Mouse (Mus musculus) c-Kit-positive CD71-negative TER-119-negative erythroid progenitor cells, embryonic 14.5 days (primary cell): ENCODE measurements around the gene Fam171a2.
A peak's percentile ranks its signal among the peaks of the same experiment; 100 is the strongest.
"Not testable (repeated sequence)": the region's sequence is repeated elsewhere in the genome, so short reads cannot be mapped to it uniquely, and the experiment has no call there.

Experiments used
- DNase-seq: peaks from one replicate; pipeline ENCODE4 v3.0.0-alpha.2; 2013; ENCODE audit warnings: low read depth

Fam171a2 gene

DNA sequence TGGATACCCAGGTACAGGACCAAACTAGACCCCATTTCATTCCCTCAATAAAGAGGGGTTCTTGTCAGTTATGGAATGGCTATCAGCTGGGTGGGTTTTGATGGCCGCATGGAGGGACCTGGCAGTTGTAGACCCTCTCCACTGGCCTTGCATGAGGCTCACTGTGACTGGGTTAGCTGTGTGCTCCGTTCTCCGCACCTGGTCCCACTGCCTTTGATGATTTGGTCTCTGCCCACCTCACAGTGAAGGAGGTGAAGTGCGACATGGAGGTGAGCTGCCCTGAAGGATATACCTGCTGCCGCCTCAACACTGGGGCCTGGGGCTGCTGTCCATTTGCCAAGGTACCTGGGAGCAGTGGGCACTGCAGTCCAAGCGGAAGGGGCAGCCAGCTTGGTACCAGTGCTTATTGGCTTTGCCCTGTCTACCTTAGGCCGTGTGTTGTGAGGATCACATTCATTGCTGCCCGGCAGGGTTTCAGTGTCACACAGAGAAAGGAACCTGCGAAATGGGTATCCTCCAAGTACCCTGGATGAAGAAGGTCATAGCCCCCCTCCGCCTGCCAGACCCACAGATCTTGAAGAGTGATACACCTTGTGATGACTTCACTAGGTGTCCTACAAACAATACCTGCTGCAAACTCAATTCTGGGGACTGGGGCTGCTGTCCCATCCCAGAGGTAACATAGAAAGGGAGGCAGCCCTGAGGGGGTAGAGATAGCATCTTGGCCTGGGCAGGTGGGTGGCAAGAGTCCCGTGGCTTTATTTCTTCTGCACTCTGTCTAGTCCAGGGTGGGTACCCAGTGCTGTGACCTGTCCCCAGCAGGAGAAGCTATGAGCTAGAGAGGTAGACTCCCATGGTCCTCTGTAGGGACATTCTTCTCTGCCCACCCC lies 12.4 kb downstream of the Fam171a2 start:
- no peak for DNase-seq

DNA sequence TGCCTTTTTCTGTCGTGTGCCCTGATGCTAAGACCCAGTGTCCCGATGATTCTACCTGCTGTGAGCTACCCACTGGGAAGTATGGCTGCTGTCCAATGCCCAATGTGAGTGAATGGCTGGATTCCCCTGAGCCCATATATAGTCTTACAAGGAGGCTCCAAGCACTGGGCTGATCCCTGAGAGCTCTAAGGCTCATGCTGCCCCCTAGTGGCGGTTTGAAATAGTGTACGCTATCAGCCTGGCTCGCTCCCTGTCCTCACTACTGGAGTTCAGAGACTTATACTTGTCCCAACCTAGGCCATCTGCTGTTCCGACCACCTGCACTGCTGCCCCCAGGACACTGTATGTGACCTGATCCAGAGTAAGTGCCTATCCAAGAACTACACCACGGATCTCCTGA lies 13.1 kb downstream of the Fam171a2 start:
- DNase-seq = peak; percentile 89

DNA sequence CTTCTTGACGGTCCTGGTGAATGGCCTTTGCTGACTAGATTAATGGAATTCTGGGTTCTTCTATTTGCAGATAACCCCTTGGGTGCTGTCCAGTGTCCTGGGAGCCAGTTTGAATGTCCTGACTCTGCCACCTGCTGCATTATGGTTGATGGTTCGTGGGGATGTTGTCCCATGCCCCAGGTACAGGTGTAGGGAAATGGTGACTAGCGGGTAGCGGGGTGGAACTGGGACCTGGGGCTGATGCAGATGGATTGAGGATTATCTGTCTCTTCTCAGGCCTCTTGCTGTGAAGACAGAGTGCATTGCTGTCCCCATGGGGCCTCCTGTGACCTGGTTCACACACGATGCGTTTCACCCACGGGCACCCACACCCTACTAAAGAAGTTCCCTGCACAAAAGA lies 13.6 kb downstream of the Fam171a2 start:
- no peak for DNase-seq

DNA sequence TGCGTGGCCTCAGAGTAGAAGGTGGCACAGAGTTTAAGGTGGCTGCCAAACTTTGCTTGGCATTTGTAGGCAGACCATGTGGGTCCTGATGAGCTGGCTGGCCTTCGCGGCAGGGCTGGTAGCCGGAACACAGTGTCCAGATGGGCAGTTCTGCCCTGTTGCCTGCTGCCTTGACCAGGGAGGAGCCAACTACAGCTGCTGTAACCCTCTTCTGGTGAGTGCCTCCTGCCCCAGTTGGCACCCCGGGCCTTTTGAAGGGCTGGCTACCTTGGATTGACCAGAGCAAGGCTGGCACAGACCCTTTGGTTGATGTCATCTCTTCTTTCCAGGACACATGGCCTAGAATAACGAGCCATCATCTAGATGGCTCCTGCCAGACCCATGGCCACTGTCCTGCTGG lies 14.6 kb downstream of the Fam171a2 start:
- no peak for DNase-seq

DNA sequence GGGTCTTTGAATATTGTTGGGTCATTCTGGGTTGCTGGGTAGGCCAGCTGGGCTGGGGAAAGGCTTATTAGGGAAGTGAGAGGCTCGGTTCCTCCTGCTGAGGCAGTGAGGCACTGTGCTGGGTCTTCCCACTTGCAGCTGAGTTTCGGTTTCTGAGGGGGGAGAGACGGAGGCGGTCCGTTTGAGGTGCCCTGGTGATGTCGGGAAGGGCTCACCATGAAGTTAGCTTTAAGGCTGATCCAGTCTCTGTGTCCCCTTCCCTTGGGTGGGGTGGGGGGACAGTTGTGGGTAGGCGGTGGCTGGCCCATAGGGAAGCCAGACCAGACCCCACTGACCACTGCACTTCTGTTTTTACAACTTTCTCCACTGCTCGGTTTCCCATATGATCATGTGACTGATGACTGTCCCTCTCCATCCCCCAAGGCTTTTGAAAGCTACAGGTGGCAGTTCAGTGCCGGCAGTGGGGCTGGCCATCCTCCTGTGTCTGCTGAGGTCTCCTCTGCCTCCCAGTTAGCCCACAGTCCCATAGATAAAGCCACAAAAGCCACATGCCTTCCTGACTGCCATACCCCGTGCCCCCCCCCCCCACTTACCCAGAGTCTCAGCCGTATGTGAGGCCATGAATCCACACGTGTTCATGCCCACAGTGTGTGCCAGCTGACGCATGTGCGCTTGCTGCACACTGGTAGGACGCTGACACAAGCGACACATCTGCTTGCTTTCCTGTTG lies 15.2 kb downstream of the Fam171a2 start:
- DNase-seq = no peak

DNA sequence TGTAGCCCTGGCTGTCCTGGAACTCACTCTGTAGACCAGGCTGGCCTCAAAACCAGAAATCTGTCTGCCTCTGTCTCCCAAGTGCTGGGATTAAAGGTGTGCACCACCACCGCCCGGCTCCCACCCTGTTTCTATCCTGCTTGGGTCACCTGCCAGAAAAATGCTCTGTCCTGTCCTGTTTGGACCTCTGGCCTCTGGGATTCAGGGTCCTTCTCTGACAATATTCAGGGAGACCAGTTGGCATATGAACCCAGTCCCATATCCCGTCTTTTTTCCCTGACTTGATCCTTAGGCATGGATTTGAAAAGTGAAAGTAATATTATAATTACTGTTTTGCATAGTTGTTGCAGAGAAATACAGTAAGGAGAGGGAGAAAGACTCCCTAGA lies 15.8 kb downstream of the Fam171a2 start:
- no peak for DNase-seq

DNA sequence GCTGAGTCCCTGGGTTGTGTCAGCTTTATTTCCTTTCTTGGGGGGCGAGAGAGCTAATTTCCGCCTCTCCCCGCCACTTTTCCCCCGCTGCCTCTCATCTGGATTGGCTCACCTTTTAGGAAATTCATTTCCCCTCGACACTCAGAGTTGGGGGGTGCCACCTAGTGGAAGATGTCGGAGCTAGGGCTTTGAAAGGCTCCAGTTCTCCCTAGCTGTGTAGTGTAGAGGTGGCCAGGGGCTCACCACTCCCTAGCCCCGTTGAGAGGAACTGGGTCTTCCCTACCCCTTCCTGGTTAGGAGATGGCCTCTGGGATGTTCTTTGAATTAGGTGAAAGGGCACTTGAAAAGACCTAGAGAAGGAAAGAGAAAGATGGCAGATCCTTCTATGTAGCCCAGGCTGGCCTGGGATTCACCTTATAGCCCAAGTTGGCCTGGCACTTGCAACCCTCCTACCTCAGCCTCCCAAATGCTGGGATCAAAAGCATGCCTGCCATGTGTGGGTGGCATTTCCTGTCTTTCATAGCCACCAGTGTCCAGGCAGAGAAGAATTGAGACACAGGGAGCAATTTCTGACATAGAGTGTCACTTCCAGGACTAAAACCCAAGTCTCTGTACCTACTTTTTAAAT lies 16.4 kb downstream of the Fam171a2 start:
- DNase-seq = peak; percentile 83

DNA sequence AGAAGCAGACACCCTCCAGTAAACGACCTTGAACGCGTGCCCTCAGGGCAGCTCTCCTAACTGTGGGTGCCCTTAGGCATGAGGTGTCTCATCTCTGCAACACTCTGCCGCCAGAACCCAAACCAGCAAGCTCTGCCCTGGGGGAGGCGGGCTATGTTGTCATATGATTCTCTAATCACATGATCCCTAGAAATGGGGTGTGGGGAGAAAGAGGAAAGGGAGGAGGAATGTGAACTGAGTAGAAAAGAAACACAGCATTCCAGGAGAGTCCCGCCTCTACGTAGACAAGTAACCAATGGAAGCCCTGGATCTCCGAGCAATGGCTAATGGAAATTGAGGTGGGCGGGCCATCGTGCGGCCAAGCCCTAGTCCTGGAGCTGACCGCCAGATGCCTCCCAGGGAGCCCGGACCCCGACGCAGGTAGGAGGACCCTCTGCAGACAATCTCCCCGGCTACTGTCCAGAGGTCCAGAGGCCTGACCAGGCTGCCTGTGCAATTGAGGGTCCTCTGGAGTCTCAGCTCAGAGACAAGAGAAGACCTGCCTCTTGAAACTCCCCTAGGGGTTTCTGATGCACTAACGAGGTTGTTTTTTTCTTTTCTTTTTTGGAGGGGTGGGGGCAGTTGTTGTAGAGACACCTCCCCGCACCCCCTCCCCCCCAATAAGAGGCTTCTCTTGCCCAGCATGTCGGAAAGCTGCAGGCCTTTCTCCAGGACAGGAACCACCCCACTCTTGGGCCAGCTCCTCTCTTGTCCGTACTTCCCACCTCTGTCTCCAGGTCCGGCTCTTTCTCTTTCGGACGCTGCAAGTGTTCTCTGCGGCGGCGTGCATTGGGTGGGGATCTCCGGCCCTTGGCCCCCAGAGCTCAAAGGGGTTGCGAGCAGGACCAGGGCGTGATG lies 17.1 kb downstream of the Fam171a2 start, which contains the start of gene Grn:
Grn (plus strand) TSS at position 195 of the 897 bp plus-strand sequence.
- DNase-seq = peak; percentile 64

DNA sequence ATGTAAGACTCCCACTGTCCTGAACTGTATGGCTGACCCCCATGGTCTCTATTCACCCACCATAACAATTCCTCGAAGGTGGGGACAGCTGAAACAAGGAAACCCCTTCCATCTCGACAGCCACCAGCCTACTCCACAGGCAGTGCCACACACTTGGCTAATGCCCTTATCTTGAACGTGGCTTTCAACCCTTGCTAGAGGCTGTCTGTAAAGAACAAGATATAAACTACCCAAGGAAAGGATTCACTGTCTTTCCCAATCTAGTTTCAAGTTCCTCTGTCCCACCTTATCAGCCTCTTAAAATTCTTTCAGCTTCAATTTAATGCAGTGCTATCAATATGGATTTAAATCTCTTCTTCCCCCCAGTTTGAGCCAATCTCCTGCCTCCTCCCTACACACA lies 17.9 kb downstream of the Fam171a2 start:
- DNase-seq = no peak

DNA sequence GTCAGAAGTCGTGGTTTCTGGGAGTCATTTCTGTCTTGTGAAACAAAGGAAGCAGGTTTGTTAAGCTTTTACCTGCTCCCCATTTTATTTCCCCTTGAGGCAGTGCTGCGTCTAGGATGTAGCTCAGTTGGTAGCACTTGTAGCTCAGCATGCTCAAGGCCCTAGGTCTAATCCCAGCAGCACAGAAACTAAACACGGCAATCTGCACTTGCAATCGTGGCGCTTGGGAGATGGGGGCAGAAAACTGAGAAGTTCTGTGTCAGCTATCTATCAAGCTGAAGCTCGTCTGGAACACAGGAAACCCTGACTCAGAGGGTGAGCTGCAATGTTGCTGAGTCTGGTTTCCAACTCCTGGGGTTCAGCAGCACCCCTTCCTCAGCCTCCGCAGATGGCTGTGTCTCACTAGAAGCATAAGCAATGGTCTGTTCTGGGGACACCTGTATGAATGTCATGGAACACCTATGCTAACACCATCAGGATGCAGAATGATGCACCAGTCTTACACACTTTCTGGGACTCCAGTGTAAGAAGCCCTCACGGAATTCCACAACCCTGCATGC lies 18.4 kb downstream of the Fam171a2 start:
- DNase-seq = no peak

DNA sequence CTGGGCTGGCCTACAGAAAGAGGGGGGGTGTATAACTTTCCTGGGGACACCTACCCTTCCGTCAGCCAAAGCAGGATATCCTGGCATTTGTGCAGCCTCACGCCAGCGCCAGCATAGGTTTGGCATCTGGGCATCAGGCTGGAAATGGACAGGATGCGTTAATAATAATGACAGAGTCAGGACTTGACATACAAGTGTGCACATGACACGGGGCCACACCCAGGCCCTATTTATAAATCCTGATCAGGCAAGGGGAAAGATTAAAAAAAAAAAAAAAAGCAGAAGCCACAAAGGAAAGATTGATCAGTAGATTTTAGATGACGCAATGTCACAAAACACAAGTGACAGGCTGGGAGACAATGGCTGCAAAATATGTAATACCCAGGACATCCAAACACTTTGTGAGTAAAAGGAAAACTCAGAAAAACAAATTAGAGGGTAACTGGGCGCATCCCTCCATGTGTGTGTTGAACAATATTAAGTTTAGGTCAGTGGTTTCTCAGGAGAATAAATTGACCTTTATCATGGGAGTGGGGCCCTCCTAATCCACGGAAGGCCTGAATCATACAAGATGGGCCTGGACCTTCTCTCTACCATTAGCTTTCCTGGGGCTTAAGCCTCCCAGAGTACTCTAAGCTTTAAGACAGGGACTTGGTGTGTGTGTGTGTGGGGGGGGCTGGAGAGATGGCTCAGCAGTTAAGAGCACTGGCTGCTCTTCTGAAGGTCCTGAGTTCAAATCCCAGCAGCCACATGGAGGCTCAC lies 21.7 kb downstream of the Fam171a2 start:
- no peak for DNase-seq

DNA sequence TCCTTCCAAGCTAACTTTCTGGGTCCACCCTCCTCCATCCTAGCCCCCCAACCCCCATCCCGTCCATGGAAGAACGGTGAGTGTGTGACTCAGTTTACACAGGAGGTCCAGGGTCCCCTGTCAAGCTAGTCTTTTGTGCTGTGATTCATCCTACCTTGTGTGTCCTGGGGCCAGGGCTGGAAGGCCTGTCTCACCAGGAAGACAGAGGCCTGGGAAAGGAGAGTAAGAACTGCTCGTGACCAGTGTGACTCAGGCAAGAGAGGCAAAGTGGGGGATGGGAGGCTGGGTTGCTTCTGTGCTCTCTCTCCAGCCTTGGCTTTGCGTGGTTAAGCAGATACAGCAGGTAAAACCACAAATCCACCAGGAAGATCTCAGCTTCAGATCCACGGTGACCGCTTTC lies 22.8 kb downstream of the Fam171a2 start:
- DNase-seq = no peak

DNA sequence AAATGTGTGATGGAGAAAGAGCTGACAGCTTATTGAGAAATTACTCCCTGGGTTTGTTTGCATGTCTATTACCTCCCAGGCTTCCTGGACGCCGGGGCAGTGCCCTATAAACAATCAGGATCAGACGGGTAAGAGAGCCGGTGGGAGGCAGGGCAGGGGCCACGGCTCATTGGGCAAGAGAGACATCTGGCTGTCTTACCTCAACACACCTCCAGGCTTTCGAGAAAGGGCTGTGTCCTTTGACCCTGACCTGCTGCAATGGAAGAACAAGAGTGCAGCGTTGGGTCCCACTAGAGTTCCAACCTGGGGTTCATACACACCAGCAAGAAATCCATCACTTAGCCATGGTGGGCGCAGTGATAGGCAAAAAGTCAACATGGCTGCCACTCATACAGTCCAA lies 25.9 kb downstream of the Fam171a2 start:
- DNase-seq = no peak

DNA sequence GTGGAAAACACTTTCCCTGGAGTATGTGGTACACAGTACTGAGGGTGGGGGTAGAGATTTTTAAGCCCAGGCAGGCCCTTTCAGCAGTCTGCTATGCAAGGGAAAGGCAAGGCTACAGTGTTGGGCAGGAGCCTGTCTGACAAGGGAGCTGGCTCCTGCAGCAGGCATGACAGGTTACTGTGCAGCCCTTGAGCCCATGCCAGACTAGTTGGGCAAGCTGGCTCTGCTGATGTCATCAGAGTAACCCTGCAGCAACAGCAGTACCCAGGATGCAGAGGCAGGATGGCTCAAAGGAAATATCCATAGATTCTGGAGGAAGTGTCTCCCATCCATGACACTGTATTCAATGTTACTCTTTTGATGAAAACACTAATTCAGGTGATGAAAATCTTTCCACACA lies 28.6 kb downstream of the Fam171a2 start:
- DNase-seq = no peak

DNA sequence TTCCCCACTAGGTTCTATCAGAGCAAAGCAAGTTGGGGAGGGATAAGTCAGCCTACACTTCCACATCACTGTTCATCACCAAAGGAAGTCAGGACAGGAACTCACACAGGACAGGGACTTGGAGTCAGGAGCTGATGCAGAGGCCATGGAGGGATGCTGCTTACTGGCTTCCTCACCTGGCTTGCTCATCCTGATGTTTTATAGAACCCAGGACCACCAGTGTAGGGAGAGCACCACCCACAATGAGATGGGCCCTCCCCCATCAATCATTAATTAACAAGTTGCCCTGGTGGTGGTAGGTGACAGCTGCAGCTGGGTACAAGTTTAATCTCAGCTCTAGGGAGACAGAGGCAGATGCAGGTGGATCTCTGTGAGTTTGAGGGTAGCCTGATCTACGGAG lies 30.3 kb downstream of the Fam171a2 start:
- DNase-seq = no peak

DNA sequence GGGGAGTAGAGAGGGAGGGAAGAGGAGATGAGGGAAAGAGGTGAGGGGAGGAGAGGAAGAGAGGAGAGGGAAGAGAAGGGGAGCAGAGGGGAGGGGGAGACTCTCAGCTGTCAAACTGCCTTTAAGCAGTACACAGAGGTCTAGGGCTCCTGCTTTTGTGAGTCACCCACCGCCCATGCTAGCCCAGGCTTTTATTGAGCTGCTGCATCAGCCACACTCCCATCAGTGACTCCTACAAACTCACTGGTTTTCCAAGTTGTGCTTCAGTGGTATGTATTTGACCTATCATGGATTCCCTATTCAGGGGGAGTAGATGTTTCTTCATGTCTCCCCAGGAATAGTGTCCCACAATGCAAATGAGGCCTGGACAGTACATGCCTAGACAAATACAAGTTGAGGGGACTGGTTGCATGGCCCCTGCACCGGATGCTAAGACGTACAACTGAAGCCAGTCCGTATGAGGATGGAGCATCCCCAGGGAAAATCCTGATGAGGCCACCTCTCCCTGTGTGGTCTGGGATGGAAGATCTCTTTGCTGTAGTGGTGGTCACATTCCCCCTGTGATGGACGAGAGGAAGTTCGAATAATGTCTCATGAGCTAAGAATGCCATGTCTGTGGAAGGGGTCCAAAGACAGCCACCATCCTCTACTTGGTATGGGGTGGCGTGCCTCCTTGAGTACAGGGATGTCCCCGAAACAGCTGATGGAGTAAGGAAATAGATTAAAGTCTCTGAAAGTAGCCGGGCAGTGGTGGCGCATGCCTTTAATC lies 32.3 kb downstream of the Fam171a2 start:
- no peak for DNase-seq

DNA sequence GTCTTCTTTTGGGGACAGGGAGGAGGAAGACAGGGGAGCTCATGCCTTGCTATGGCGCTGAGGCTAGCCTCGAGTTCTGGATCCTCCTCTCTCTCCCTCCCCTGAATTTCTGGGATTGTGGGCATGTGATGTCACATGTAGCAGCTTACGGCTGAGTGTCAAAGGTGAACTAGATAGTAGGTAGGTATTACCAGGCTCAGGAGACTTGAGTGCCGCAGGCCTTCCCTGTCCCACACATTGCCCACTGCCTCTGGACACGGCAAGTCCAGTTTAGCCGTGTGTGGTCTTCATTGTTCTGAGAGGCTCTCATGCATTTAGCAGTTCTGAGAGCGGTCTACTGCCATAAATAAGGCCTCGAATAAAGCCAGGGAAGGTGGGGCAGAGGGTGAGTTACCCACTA lies 34.4 kb downstream of the Fam171a2 start:
- DNase-seq = no peak

DNA sequence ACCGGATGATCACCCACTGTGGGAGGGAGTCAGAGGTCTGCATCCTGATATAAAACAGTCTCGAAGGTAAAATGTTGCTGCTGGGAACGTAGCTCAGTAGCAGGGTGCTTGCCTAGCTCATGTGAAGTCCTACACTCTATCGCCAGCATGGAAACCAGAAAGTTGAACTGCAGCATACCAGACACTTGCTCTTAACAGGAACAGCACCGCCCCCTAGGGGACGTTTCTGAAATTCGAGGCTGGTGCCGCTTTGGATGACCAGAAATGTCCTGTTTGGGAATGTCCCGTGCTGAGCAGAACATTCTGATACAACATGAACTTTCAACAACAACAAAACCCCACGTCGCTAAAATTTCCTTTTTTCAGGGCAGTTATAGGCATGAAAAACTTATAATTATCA lies 35.8 kb downstream of the Fam171a2 start:
- peak; percentile 89 for DNase-seq

DNA sequence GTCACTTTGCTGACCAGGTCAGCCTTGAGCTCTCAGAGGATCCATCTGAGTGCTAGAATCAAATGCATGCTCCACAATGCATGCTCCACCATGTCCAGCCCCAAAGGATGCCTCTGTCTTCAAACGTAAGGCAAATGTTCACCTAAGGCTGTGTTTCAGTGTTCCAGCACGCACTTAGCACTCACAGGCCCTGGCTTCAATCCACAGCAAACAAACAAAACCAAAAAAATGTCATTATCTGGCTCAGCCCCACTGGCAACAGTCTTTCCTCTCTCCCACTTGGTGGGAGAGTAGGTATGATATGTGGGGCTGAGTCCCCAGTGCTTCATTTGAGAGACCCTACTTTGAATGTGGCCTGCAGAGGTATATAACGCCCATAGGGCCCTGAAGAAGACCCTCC lies 36.4 kb downstream of the Fam171a2 start:
- no peak for DNase-seq

DNA sequence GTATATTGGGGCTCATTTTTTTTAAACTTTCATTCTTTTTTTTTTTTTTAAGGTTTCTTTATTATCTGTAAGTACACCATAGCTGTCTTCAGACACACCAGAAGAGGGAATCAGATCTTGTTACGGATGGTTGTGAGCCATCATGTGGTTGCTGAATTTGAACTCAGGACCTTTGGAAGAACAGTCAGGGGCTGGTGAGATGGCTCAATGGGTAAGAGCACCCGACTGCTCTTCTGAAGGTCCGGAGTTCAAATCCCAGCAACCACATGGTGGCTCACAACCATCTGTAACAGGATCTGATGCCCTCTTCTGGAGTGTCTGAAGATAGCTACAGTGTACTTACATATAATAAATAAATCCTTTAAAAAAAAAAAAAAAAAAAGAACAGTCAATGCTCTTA lies 37.1 kb downstream of the Fam171a2 start:
- DNase-seq = not testable (repeated sequence)
